Mouse (Mus musculus): ENCODE results near the gene Mrps34. TPM values are rescaled to one million over a fixed set of nuclear protein-coding genes. Genes with fewer than 3 reads are reported as not detected.
"Not testable (repeated sequence)": the region's sequence is repeated elsewhere in the genome, so short reads cannot be mapped to it uniquely, and the experiment has no call there.

Mrps34 gene
- total RNA-seq, 2 experiments from 2014 or later: 118 to 120 TPM

DNA sequence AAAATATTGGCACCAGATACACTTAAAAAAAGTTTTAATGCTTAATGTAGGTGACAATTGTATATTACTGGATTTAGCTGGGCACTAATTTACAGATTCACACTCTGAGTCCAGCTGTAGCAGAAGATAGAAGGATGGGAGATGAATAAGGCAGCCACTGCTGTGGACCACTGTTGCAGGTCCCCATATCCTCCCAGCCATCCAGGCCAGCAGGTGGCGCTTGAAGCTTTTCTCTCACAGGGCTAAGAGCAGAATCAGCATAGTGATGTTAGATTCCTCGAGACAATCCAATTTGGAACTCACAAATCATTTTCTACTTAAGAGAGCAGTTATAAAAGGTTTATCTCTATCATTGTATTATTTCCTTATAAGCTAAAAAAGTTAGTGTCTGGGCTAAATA lies 47.5 kb downstream of the Mrps34 start:
- intact Hi-C loops (cut with DNase I; ENCODE audit: low total_unique reads): not testable (repeated sequence)
- DNase-seq: peak; percentile 29

DNA sequence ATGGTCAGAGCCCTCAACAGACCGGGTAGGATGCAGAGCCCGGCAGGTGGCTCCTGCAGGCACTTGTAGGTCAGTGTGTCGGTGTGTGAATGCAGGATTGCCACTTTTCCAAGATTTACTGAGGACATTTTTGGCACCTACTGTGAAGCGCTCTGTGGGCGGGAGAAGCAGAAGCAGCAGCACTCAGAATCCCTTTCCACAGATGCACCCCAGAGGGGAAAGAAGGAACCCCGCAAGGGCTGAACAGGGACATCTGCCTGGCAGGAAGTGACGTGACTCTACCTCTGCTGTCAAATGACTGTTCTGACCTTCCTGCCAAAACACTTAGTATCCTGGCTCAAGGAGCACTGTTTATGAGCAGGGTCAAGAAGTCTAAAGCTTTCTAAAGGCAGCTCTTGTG lies 48.1 kb downstream of the Mrps34 start:
- intact Hi-C loops (cut with DNase I; ENCODE audit: low total_unique reads): no loop called here
- no peak for DNase-seq

DNA sequence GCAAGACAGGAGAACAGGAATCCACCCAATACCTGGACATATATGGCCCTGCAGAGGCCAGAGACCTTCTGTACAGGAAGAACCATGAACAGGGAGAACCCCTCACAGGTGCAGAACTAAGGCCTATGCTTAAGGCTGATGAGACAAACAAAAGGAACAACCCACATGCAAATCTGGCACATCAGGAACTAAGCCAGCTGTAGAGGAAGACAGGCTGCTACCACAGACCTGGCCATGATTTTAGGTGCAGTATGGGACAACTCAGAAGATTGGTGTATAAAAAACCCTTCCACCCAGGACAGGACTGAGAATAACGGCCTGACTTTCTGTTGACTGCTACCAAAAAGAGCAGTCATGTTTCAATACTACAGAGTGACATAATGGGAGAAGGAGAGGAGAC lies 48.7 kb downstream of the Mrps34 start:
- DNase-seq; intact Hi-C loops (cut with DNase I; ENCODE audit: low total_unique reads): not testable (repeated sequence)

Other genes starting within 250 kb of the Mrps34 start
- 10 to 100 TPM; 36.2 to 46.3 TPM for gene Slc9a3r2, start 244.8 kb upstream of the Mrps34 start, total RNA-seq (2021)
- not detected for gene Npw, start 236.7 kb upstream of the Mrps34 start, total RNA-seq (2021)
- gene Zfp598, start 225.4 kb upstream of the Mrps34 start, total RNA-seq (2021): 10 to 100 TPM; 13.9 to 16.3 TPM
- not detected for gene Syngr3, start 205.2 kb upstream of the Mrps34 start, total RNA-seq (2021)
- gene Gfer, start 199.0 kb upstream of the Mrps34 start, total RNA-seq (2021): 10 to 100 TPM; 23.0 to 25.0 TPM
- gene Noxo1, start 198.9 kb upstream of the Mrps34 start, total RNA-seq (2021): under 1 TPM; 0.44 to 0.94 TPM
- gene Tbl3, start 187.5 kb upstream of the Mrps34 start, total RNA-seq (2021): 10 to 100 TPM; 16.3 to 19.6 TPM
- not detected for gene Rnf151, start 177.1 kb upstream of the Mrps34 start, total RNA-seq (2021)
- gene Rps2, start 177.0 kb upstream of the Mrps34 start, total RNA-seq (2021): 100 to 1,000 TPM; 643 to 719 TPM
- 100 to 1,000 TPM; 467 to 532 TPM for gene Ndufb10, start 170.6 kb upstream of the Mrps34 start, total RNA-seq (2021)
- 100 to 1,000 TPM; 781 to 864 TPM for gene Rpl3l, start 167.3 kb upstream of the Mrps34 start, total RNA-seq (2021)
- 100 to 1,000 TPM; 143 to 165 TPM for gene Msrb1, start 158.5 kb upstream of the Mrps34 start, total RNA-seq (2021)
- not detected for gene Hs3st6, start 142.1 kb upstream of the Mrps34 start, total RNA-seq (2021)
- gene Meiob, start 90.8 kb upstream of the Mrps34 start, total RNA-seq (2021): not detected
- gene Hagh, start 55.0 kb upstream of the Mrps34 start, total RNA-seq (2021): 10 to 100 TPM; 71.1 to 77.2 TPM
- 10 to 100 TPM; 38.9 to 46.1 TPM for gene Fahd1, start 44.8 kb upstream of the Mrps34 start, total RNA-seq (2021)
- gene Igfals, start 29.1 kb upstream of the Mrps34 start, total RNA-seq (2021): 1 to 10 TPM; 2.9 TPM
- gene Nubp2, start 8.8 kb upstream of the Mrps34 start, total RNA-seq (2021): 10 to 100 TPM; 12.5 to 14.6 TPM
- gene Spsb3, start 8.5 kb upstream of the Mrps34 start, total RNA-seq (2021): 10 to 100 TPM; 24.4 to 29.2 TPM
- 10 to 100 TPM; 13.9 to 14.5 TPM for gene Eme2, start within 50 bp of the Mrps34 start, total RNA-seq (2021)
- 1 to 10 TPM; 7.6 to 9.0 TPM for gene Nme3, start 1.4 kb downstream of the Mrps34 start, total RNA-seq (2021)
- gene Mapk8ip3, start 41.9 kb downstream of the Mrps34 start, total RNA-seq (2021): 10 to 100 TPM; 16.3 to 19.2 TPM
- gene Jpt2, start 65.6 kb downstream of the Mrps34 start, total RNA-seq (2021): 10 to 100 TPM in 1 of 2 experiments, 1 to 10 TPM in 1; 8.2 to 13.3 TPM
- 1 to 10 TPM; 7.1 to 7.3 TPM for gene Cramp1l, start 120.7 kb downstream of the Mrps34 start, total RNA-seq (2021)
- 1 to 10 TPM; 2.9 to 4.1 TPM for gene Ift140, start 121.0 kb downstream of the Mrps34 start, total RNA-seq (2021)
- 10 to 100 TPM; 13.9 to 16.3 TPM for gene Tmem204, start 188.5 kb downstream of the Mrps34 start, total RNA-seq (2021)
- gene Telo2, start 220.9 kb downstream of the Mrps34 start, total RNA-seq (2021): 1 to 10 TPM; 9.2 to 9.3 TPM
- 1 to 10 TPM; 8.4 to 9.6 TPM for gene Ptx4, start 225.6 kb downstream of the Mrps34 start, total RNA-seq (2021)
- gene Clcn7, start 238.3 kb downstream of the Mrps34 start, total RNA-seq (2021): 10 to 100 TPM; 14.3 to 15.5 TPM

Measured in gastrocnemius, postnatal 14 days (tissue).